Mouse (Mus musculus): Measurements from ENCODE around the gene Hspb1.

DNA sequence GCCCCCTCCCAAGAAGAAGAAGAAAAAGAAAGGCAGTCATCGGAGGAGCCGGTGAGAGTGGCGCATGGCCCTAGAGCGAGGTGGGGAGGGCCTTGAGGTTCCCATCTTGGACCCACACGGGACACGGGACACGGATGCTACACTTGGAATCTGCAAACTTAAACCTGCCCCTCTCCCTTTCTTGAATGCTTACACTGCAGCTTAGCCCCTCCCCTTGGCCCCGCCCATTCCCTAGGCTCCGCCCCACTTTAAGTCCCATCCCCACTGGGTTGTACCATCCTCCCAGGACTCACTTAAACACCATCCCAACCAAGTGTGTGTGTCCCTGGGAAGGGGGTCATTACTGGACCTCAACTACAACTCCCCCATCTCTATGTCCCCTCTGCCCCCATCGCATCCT lies 35.3 kb upstream of the Hspb1 start:
- TF ChIP-seq CTCF (conservative IDR thresholded peaks at IDR 0.05; ENCODE audit: low read length) = no peak
- no peak for TF ChIP-seq NANOG (IDR thresholded peaks at IDR 0.05; ENCODE audit: borderline replicate concordance, low read length)
